Mouse (Mus musculus) adrenal gland, adult 18-20 months (tissue): ENCODE results near the gene Lim2. TPM values are rescaled to one million over a fixed set of nuclear protein-coding genes. Genes with fewer than 3 reads are reported as not detected.

Experiments
- microRNA-seq, 2 experiments: library from miRNA; unstranded; fragments of <30 nt; microRNA quantifications; one replicate each; pipeline ENCODE4 v1.2.0; 2021; ENCODE audit warnings: borderline number of aligned reads in 2 of 2
- total RNA-seq, 2 experiments: library from RNA; stranded (reverse); gene quantifications; 1 replicate in 1 of 2; 2 replicates in 1 of 2; pipeline ENCODE4 v1.2.3; 2021

Gene Lim2
- total RNA-seq, 2 experiments from 2014 or later: not detected

Small RNA genes lying within 50 kb of the gene (microRNA-seq; reads per million reads assigned to microRNA genes)
- gene Mir7051: 5.2 to 6.7 reads per million in 2 experiments

Other genes with a start within 250 kb of the Lim2 start
- 10 to 100 TPM; 20.1 to 20.9 TPM for gene Zfp715, start 114.4 kb upstream of the Lim2 start, total RNA-seq
- gene Siglecf, start 76.3 kb upstream of the Lim2 start, total RNA-seq: not detected
- gene Siglecg, start 19.5 kb upstream of the Lim2 start, total RNA-seq: under 1 TPM; 0.46 to 0.54 TPM
- 1 to 10 TPM in 1 of 2 experiments, under 1 TPM in 1; 0.83 to 3.2 TPM for gene Nkg7, start 9.4 kb downstream of the Lim2 start, total RNA-seq
- gene Cldnd2, start 13.1 kb downstream of the Lim2 start, total RNA-seq: not detected
- 100 to 1,000 TPM; 440 to 834 TPM for gene Etfb, start 16.4 kb downstream of the Lim2 start, total RNA-seq
- under 1 TPM in 1 of 2 experiments, not detected in 1; 0.43 TPM for gene Gm45233, start 16.5 kb downstream of the Lim2 start, total RNA-seq
- 1 to 10 TPM; 1.6 to 4.2 TPM for gene Vsig10l, start 35.5 kb downstream of the Lim2 start, total RNA-seq
- gene Iglon5, start 62.4 kb downstream of the Lim2 start, total RNA-seq: 1 to 10 TPM; 1.3 to 1.5 TPM
- gene 4931406B18Rik, start 78.3 kb downstream of the Lim2 start, total RNA-seq: not detected
- 1 to 10 TPM; 3.3 to 5.4 TPM for gene Cd33, start 116.8 kb downstream of the Lim2 start, total RNA-seq
- 1 to 10 TPM; 2.2 TPM for gene Zfp658, start 134.6 kb downstream of the Lim2 start, total RNA-seq
- 10 to 100 TPM; 15.3 to 17.6 TPM for gene Zfp719, start 151.9 kb downstream of the Lim2 start, total RNA-seq
- gene Zfp819, start 179.5 kb downstream of the Lim2 start, total RNA-seq: under 1 TPM in 1 of 2 experiments, not detected in 1; 0.13 TPM
- not detected for gene Ceacam18, start 207.0 kb downstream of the Lim2 start, total RNA-seq
- 1 to 10 TPM; 3.4 to 3.6 TPM for gene Siglece, start 232.5 kb downstream of the Lim2 start, total RNA-seq
- gene Ctu1, start 244.3 kb downstream of the Lim2 start, total RNA-seq: 10 to 100 TPM; 10.9 to 13.9 TPM